ENCODE assay signal across 14 mouse cellular contexts in the genomic region with DNA sequence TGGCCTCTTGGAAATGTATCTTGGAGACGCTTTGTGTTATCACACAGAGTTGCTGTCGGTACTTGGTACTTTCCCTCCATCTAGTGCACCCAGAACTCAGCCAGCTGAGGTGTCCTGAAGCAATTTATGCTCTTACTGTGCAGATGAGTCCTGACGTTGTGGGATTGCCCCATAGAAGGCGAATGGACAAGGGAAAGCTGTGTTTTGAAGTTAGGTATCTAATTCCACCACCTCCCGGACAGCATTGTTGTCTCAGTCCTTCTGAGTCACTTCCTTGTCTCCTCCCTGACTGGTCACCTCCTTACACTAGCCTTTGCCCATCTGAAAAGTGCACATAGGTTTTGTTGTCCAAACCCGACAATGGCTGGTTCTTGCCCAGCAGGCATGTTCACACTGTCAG.
"Had no signal": no experiment of that assay in that cellular context is flagged by ENCODE, and none has a peak within 500 bp of the region (broad histone marks: within the 10 kb centered on the region; RNA-seq: fewer than 3 reads in every experiment).

No protein-coding gene starts in this region.

- H3K9me3 ChIP-seq: limb, embryonic 15.5 days; liver, embryonic 15.5 days; midbrain, embryonic 12.5 days had no signal

- H3K4me2 ChIP-seq: limb, embryonic 15.5 days; liver, embryonic 15.5 days; lung, embryonic 14.5 days; midbrain, embryonic 12.5 days; neural tube, embryonic 13.5 days had no signal

- H3K9ac ChIP-seq: limb, embryonic 15.5 days; liver, embryonic 15.5 days; lung, embryonic 14.5 days; midbrain, embryonic 12.5 days; neural tube, embryonic 13.5 days had no signal

- DNase-seq: kidney, adult 18-20 months; kidney, postnatal 10 days; lung, embryonic 14.5 days; lung, postnatal 10 days; lung, postnatal 4 days; right cerebral cortex, postnatal 14 days; thymus, adult 18-20 months; thymus, postnatal 14 days had no signal

- ATAC-seq: midbrain, embryonic 16.5 days had no signal

- H3K27me3 ChIP-seq: limb, embryonic 15.5 days; liver, embryonic 15.5 days; midbrain, embryonic 12.5 days; neural tube, embryonic 13.5 days had no signal

- H3K4me3 ChIP-seq: left cerebral cortex, adult 2 months; limb, embryonic 15.5 days; liver, embryonic 15.5 days; midbrain, embryonic 12.5 days; neural tube, embryonic 13.5 days had no signal

- H3K4me1 ChIP-seq: liver, embryonic 15.5 days had no signal

- H3K27ac ChIP-seq: left cerebral cortex, adult 2 months; liver, embryonic 15.5 days; midbrain, embryonic 12.5 days; neural tube, embryonic 13.5 days had no signal
